Mouse (Mus musculus) midbrain, embryonic 10.5 days (tissue): ENCODE data around the gene Pde3a. TPM values are rescaled to one million over a fixed set of nuclear protein-coding genes. Genes with fewer than 3 reads are reported as not detected.

ENCODE experiments used
- DNase-seq: peaks from one replicate; pipeline ENCODE4 v3.0.0-alpha.2; 2017; ENCODE audit warnings: low spot score
- H3K27ac ChIP-seq: fragments of 300-500 bp; sonication (generic); replicated peaks from 2 replicates; pipeline ENCODE4 v1.5.1; 2016; ENCODE audit warnings: mild to moderate bottlenecking
- H3K27me3 ChIP-seq: fragments of 300-500 bp; sonication (generic); 2 replicates; pipeline ENCODE4 v1.6.1; 2016; ENCODE audit warnings: low read depth, mild to moderate bottlenecking; ENCODE audit not compliant: poor library complexity, severe bottlenecking
- H3K36me3 ChIP-seq: fragments of 300-500 bp; sonication (generic); 2 replicates; pipeline ENCODE4 v1.6.1; 2016; ENCODE audit warnings: mild to moderate bottlenecking, moderate library complexity
- H3K4me1 ChIP-seq: fragments of 300-500 bp; sonication (generic); 2 replicates; pipeline ENCODE4 v1.6.1; 2016
- H3K4me3 ChIP-seq: fragments of 300-500 bp; sonication (generic); 2 replicates; pipeline ENCODE4 v1.5.1; 2016; ENCODE audit warnings: mild to moderate bottlenecking, moderate library complexity
- H3K9me3 ChIP-seq: fragments of 300-500 bp; sonication (generic); replicated peaks from 2 replicates; pipeline ENCODE4 v1.6.1; 2016; ENCODE audit warnings: mild to moderate bottlenecking
- whole genome bisulfite sequencing: fragments of 180-500 bp; shearing (Covaris S2); methylation state at CpG from one replicate; pipeline ENCODE4 v1.1.7; 2016; 5-methylcytosine and 5-hydroxymethylcytosine counted together
- polyA plus RNA-seq: library from polyadenylated mRNA; unstranded; fragments of >200 nt; fragmentation: Nextera tagmentation; extraction: Ambion mirVana; gene quantifications from 2 replicates; pipeline ENCODE4 v1.2.1, GENCODE M21; 2016

Pde3a gene
- polyA plus RNA-seq, 1 experiment from 2014 or later: 0.63 TPM

DNA sequence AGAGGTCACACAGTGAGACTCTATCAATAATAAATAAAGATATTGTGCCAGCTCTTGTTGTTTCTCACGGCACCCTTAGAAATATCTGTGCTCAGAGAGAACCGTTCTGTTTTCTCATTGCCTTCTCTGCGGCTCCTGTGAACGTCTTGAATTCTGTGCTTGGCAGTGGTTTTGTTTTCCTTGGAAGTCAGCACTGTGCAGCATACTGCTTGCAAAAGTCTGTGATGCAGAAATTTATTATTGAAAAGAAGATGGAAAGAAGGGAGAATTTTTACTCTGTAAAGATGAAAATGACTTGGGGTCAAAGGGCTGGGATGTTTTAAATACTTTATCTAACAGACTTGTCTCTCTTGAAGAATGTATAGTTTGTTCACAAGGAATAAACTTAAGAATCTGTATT lies 150.3 kb downstream of the Pde3a start:
- Histone ChIP-seq H3K27me3 (no peaks in the 10 kb centered on the region), H3K9me3 (no peaks in the 10 kb centered on the region), H3K36me3 (no peaks in the 10 kb centered on the region), H3K4me3 (no peak overlapping the region), H3K27ac (no peak overlapping the region), H3K4me1 (peaks cover 11% of the 10 kb centered on the region)
- DNase-seq: no peak
- whole genome bisulfite sequencing: 63% methylated on average over 4 of the region's 4 CpGs

DNA sequence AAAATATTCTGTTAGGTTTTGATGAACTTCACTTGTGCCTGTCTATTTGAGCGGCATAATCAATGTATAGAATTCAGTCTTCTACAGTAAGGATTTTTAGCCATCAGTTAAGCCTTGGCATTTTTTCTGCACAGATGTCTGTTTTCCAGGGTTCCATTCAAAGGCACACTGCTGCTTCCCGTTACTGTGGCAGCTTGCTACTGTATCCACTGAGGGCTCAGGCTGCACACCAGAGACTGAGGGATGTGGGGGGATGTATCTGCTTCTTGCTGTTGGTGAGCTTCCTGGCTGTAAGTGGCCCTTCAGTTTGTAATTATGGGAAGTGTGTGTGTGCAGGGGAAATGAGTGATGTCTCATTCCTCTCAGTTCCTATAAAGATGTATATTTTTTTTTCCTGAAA lies 154.9 kb downstream of the Pde3a start:
- peaks cover 11% of the 10 kb centered on the region for H3K4me1 ChIP-seq
- H3K27me3 ChIP-seq: no peaks in the 10 kb centered on the region
- no peak for DNase-seq
- no peaks in the 10 kb centered on the region for H3K36me3 ChIP-seq
- 82% methylated on average over 2 of the region's 2 CpGs for WGBS
- no peak overlapping the region for H3K27ac ChIP-seq
- H3K9me3 ChIP-seq: no peaks in the 10 kb centered on the region
- H3K4me3 ChIP-seq: no peak overlapping the region

DNA sequence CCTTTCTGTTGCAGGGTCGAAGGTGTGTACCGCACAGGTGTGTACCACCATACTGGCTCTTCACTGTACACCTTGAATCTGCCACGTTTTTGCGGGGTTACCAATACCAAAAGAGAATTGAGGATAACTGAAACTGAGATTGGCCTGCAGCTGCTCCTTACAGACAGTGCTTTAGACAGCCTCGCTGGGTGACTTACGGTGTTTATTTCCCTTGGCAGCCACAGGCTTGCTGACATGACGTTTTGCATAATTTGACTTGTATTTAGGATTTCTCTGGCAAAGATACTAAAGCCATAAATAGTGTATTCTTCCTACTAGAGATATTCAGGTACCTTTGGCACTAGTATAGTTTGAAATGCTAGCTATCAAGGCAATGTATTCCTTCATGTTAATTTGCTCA lies 155.6 kb downstream of the Pde3a start:
- H3K36me3 ChIP-seq: no peaks in the 10 kb centered on the region
- H3K27me3 ChIP-seq: no peaks in the 10 kb centered on the region
- H3K27ac ChIP-seq: no peak overlapping the region
- no peak overlapping the region for H3K4me3 ChIP-seq
- H3K4me1 ChIP-seq: peaks cover 7% of the 10 kb centered on the region
- 81% methylated on average over 7 of the region's 7 CpGs for WGBS
- DNase-seq: no peak
- no peaks in the 10 kb centered on the region for H3K9me3 ChIP-seq

DNA sequence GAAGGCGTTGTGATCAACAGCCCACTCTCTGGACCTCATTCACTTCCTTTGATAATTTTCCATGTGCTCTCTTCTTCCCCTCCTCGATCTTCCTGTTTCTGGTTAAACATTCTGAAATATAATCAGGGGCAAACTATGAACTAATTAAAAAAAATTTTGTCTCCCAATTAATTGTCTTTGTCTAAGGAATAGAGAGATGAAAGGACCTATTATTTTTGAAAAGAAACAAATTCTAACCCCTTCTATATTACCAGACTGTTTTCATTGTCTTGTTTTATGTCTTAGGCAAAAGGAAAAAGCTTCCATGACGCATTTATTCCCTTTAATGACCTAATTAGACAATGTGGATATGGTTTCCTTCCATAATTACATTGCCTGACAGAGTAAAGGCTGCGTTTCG lies 156.4 kb downstream of the Pde3a start:
- Histone ChIP-seq H3K4me3 (no peak overlapping the region), H3K27me3 (no peaks in the 10 kb centered on the region), H3K4me1 (no peaks in the 10 kb centered on the region), H3K9me3 (no peaks in the 10 kb centered on the region), H3K36me3 (no peaks in the 10 kb centered on the region), H3K27ac (no peak overlapping the region)
- DNase-seq: no peak
- 79% methylated on average over 5 of the region's 5 CpGs for WGBS

DNA sequence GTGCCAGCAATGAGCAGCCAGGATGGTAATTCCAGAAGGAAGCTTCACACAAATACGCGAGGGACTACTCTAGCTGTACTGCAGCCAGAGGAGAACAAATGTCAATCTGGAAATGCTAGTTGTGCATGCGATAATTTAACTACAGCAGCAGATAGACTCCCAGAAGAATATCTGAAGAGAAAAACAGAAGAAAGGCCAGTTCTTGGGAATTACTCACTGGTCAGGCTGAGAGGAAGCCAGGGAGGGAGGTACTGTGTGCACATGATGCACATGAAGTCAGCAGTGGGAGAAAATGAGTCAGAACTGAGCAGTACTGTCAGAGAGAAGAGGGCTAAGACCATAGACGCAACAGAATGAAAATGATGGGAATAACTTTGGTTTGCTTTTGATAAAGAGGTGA lies 159.7 kb downstream of the Pde3a start:
- H3K27me3 ChIP-seq: no peaks in the 10 kb centered on the region
- no peak for DNase-seq
- WGBS: 94% methylated on average over 4 of the region's 4 CpGs
- no peak overlapping the region for H3K27ac ChIP-seq
- H3K4me3 ChIP-seq: no peak overlapping the region
- H3K36me3 ChIP-seq: no peaks in the 10 kb centered on the region
- H3K9me3 ChIP-seq: no peaks in the 10 kb centered on the region
- 0 out of 2 replicates have a peak, but pooled peaks cover 3% of the 10 kb centered on the region for H3K4me1 ChIP-seq

DNA sequence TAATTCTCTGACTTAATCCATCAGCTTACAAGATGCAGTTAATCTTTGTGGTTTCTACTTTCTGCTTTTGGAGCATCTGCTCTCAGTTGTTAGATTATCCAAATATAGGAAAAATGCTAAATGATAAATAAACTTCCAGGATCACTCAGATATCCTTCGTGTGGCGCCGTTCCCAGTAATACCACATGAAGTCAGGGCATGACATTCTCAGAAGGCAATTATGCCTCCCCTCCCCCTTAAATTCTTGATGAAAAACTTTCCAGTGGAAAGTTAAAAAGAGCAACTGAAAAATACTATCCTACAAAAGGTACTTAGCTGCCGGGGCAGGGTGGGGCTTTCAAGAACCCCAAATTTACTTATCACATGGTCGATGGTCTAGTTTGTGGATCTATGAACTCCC lies 161.8 kb downstream of the Pde3a start:
- Histone ChIP-seq H3K27me3 (no peaks in the 10 kb centered on the region), H3K4me1 (0 out of 2 replicates have a peak, but pooled peaks cover 3% of the 10 kb centered on the region), H3K36me3 (no peaks in the 10 kb centered on the region), H3K27ac (no peak overlapping the region), H3K4me3 (no peak overlapping the region), H3K9me3 (no peaks in the 10 kb centered on the region)
- DNase-seq: no peak
- WGBS: 87% methylated on average over 5 of the region's 5 CpGs

DNA sequence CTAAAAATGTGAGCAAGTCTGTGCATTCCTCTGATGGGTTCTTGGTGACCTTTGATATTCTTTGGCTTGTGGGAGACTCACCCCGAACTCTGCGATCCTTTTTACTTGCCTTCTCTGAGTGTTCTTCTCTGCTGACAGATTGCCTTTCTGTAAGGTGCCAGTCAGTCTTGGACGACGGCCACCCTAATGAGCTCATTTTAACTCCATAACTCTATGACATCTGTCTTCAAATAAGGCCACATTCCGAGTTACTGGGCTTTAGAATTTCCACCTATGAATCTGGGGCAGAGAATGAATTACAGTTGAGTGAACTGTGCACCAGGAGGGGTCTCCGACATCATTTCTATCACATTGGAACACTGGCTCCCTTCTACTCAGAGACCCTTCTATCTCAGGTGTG lies 176.0 kb downstream of the Pde3a start:
- H3K4me1 ChIP-seq: no peaks in the 10 kb centered on the region
- WGBS: 91% methylated on average over 6 of the region's 6 CpGs
- H3K9me3 ChIP-seq: no peaks in the 10 kb centered on the region
- no peaks in the 10 kb centered on the region for H3K27me3 ChIP-seq
- H3K4me3 ChIP-seq: no peak overlapping the region
- DNase-seq: no peak
- H3K27ac ChIP-seq: no peak overlapping the region
- H3K36me3 ChIP-seq: no peaks in the 10 kb centered on the region

DNA sequence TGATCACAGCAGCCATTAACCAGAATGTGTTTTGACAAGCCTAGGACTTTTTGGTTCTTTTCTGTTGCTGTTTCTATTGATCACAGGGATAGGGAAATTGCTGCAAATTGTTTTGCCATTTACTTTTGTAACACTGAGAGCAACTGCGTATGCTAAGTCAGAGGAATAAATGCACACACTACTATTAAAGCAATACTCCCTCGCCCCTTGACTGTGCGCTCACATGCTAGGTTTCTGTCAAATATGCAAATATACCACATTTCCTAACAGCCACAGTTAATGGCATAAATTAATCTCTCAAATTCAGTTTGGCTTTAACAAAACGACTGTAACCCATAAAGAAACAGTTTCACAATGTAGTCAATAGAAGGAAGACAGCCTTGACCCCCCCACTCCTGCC lies 179.5 kb downstream of the Pde3a start:
- Histone ChIP-seq H3K9me3 (no peaks in the 10 kb centered on the region), H3K27me3 (no peaks in the 10 kb centered on the region), H3K4me1 (no peaks in the 10 kb centered on the region), H3K36me3 (no peaks in the 10 kb centered on the region), H3K4me3 (no peak overlapping the region), H3K27ac (no peak overlapping the region)
- WGBS: 88% methylated on average over 4 of the region's 4 CpGs
- no peak for DNase-seq

DNA sequence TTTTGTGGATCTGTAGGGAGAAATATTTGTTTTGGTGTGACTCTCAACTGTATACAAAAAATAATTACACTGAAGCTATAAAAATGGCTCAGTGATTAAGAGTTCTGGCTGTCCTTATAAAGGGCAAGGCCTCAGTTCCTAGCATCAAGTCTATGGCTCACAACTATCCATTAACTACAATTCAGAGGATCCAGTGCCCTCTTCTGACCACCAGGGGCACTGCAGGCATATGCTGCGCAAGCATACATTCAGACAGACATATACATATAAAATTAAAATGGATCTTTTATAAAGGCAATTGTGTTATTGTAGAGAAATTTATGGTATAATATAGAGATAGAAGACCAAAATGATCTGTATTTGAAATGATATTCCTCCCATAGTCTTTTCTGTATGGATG lies 181.1 kb downstream of the Pde3a start:
- no peak for DNase-seq
- H3K4me1 ChIP-seq: peaks cover 7% of the 10 kb centered on the region
- 88% methylated on average over 1 of the region's 1 CpGs for WGBS

DNA sequence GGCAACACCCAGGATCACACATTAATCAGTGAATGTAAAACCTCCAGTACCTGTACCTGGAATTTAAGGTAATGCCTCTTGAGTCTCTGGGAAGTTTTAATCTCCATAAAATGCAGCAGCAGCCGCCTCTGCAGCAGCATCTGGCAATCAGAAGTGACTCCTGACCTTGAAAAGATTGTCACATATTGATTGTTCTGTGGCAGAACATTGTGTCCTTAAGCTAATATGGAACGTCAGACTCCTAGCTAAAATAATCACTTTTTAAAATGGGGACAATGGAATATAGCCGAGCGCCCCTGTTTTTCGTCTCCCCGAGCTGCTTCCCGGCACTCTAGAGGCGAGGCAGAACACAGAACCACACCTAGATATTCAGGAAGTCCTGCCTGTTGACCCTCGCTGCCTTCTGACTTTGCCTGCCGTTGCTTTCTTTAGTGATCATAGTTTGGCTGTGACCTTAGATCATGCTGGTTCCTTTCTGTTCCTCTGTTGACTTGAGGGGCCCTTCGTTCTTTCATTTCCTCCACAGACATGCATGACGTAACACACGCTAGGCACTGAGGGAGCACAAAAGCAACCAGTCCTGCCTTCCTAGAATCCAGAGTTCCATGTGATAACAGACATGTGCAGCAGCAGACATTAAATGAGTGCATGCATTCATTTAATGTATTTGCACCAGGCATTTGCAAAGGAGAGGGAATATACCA lies 183.4 kb downstream of the Pde3a start:
- Histone ChIP-seq H3K4me1 (peaks cover 7% of the 10 kb centered on the region), H3K36me3 (no peaks in the 10 kb centered on the region), H3K27me3 (no peaks in the 10 kb centered on the region), H3K27ac (no peak overlapping the region), H3K4me3 (no peak overlapping the region), H3K9me3 (no peaks in the 10 kb centered on the region)
- WGBS: 92% methylated on average over 13 of the region's 13 CpGs
- DNase-seq: no peak

More for the DNA sequence above, 181.1 kb downstream of the Pde3a start:
- Histone ChIP-seq H3K36me3 (no peaks in the 10 kb centered on the region), H3K4me3 (no peak overlapping the region), H3K27me3 (no peaks in the 10 kb centered on the region), H3K9me3 (no peaks in the 10 kb centered on the region), H3K27ac (no peak overlapping the region)

DNA sequence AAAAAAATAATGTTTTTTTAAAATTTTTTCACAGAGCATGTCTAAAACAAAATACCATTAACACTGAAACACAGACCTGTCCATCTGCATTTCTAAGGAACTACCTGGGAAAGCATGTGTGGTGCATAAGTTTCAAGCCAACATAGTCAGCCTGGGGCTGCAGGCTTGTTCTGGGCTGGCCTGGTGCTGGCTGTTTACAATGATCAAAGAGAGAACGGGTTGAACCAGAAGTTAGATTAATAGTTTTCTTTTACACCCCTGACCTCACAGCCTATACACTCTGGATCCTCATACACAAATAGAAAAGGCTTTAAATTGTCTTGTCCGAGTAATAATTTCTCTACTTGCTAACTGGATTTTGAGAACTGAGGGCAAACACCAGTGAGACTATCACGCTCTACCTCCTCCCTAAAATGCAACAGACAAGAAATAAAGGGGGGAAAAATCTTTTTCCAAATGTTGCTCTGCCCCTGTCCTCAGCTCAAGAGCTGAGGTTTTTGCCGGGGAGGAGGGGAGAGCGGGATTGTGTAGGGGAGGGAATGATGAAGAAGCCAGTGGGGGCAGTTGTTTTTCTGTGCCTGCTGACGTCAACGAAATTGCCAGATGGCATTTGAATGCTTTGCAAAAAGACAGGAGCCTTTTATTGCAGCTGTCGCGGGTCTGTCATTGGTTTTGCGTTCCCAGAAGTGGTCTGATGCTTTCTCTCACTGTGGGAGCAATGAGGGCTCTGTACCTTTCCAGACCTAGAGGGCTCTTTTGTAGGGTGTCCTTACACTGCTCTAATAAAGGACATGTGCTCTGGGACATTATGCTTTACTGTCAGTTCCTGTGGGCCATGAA lies 185.1 kb downstream of the Pde3a start:
- H3K9me3 ChIP-seq: no peaks in the 10 kb centered on the region

DNA sequence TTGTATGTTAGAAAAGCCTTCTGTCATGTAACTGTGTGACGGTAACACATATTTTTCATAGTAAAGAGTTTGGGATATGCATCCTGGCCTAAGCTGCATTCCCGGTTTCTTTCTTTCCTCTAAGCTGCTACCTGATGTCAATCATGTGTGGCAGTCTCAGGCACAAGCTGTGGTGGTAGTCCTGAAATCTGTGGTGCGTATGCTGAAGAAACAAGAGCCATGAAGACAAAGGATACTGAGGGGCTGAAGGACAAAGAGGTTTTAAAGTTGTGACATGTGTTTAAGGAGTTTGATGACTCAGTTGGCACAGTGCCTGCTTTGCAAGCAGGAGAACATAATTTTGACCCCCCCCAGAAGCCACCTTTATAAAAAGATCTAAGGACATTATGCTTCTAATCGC lies 186.1 kb downstream of the Pde3a start:
- no peaks in the 10 kb centered on the region for H3K27me3 ChIP-seq
- DNase-seq: no peak
- peaks cover 7% of the 10 kb centered on the region for H3K4me1 ChIP-seq
- H3K36me3 ChIP-seq: no peaks in the 10 kb centered on the region
- H3K4me3 ChIP-seq: no peak overlapping the region
- no peaks in the 10 kb centered on the region for H3K9me3 ChIP-seq
- no peak overlapping the region for H3K27ac ChIP-seq
- 88% methylated on average over 4 of the region's 4 CpGs for WGBS

More for the DNA sequence above, 185.1 kb downstream of the Pde3a start:
- no peaks in the 10 kb centered on the region for H3K36me3 ChIP-seq
- H3K4me3 ChIP-seq: no peak overlapping the region
- H3K27me3 ChIP-seq: no peaks in the 10 kb centered on the region
- peak overlapping the region; percentile 42; the same call in 1 of the 2 replicates for H3K27ac ChIP-seq
- H3K4me1 ChIP-seq: peaks cover 7% of the 10 kb centered on the region
- no peak for DNase-seq
- 73% methylated on average over 10 of the region's 10 CpGs for WGBS

DNA sequence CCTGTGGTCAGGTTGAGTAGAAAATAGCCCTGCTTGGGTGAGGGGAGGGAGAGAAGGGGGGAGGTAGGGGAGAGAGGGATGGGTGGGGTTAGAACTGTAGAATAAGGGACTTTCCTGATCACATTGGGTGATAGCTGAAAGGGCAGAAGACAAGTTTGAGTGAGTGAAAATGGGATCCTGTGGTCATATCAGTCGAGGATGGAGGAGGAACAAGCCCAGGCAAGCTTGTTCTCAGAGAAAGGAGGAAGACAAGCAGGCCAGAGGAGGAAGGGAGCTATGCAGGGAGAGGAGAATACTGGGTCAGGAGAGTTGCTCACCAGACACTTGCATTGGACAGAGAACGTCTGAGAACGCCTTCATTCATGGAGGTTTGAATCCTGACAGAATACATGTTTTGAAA lies 190.9 kb downstream of the Pde3a start:
- no peak for DNase-seq
- no peaks in the 10 kb centered on the region for H3K9me3 ChIP-seq
- H3K4me3 ChIP-seq: no peak overlapping the region
- no peaks in the 10 kb centered on the region for H3K4me1 ChIP-seq
- no peaks in the 10 kb centered on the region for H3K36me3 ChIP-seq
- H3K27me3 ChIP-seq: no peaks in the 10 kb centered on the region
- no peak overlapping the region for H3K27ac ChIP-seq
- 72% methylated on average over 3 of the region's 3 CpGs for WGBS
